Mouse (Mus musculus) hindbrain, embryonic 15.5 days (tissue): ENCODE data around the gene Slc35f4. TPM values are rescaled to one million over a fixed set of nuclear protein-coding genes. Genes with fewer than 3 reads are reported as not detected.
A peak's percentile ranks its signal among the peaks of the same experiment; 100 is the strongest.

Source experiments
- ATAC-seq: fragments of 200-750 bp; cut with Nextera tagmentation; 2 replicates; pipeline ENCODE4 v1.8.0; 2017; ENCODE audit warnings: low read depth, moderate number of reproducible peaks, moderate TSS enrichment; ENCODE audit not compliant: low FRiP score
- H3K27ac ChIP-seq: fragments of 300-500 bp; sonication (generic); replicated peaks from 2 replicates; pipeline ENCODE4 v1.5.1; 2015; ENCODE audit warnings: mild to moderate bottlenecking, inconsistent platforms
- H3K27me3 ChIP-seq: fragments of 300-500 bp; sonication (generic); 2 replicates; pipeline ENCODE4 v1.6.1; 2015; ENCODE audit warnings: control low read depth, inconsistent platforms
- H3K36me3 ChIP-seq: fragments of 300-500 bp; sonication (generic); 2 replicates; pipeline ENCODE4 v1.6.1; 2015; ENCODE audit warnings: control low read depth, inconsistent platforms
- H3K4me1 ChIP-seq: fragments of 300-500 bp; sonication (generic); replicated peaks from 2 replicates; pipeline ENCODE4 v1.6.1; 2015; ENCODE audit warnings: control low read depth, inconsistent platforms
- H3K4me2 ChIP-seq: fragments of 300-500 bp; sonication (generic); 2 replicates; pipeline ENCODE4 v1.6.1; 2015; ENCODE audit warnings: moderate library complexity, mild to moderate bottlenecking, inconsistent platforms
- H3K4me3 ChIP-seq: fragments of 300-500 bp; sonication (generic); 2 replicates; pipeline ENCODE4 v1.5.1; 2015; ENCODE audit warnings: mild to moderate bottlenecking, inconsistent platforms
- H3K9ac ChIP-seq: fragments of 300-500 bp; sonication (generic); 2 replicates; pipeline ENCODE4 v1.6.1; 2015; ENCODE audit warnings: inconsistent platforms
- H3K9me3 ChIP-seq: fragments of 300-500 bp; sonication (generic); 2 replicates; pipeline ENCODE4 v1.6.1; 2016; ENCODE audit warnings: control low read depth, inconsistent platforms
- WGBS: fragments of 180-500 bp; shearing (Covaris S2); methylation state at CpG from one replicate; pipeline ENCODE4 v1.1.7; 2015; 5-methylcytosine and 5-hydroxymethylcytosine counted together
- polyA plus RNA-seq: library from polyadenylated mRNA; unstranded; fragments of >200 nt; fragmentation: Nextera tagmentation; extraction: Ambion mirVana; gene quantifications from 2 replicates; pipeline ENCODE4 v1.2.1, GENCODE M21; 2015

Gene Slc35f4
- polyA plus RNA-seq: 19.9 and 22.5 TPM in 2 replicates

- peaks cover 8% of the 10 kb centered on the region; the same call in 1 of the 2 replicates for H3K4me1 ChIP-seq
- peak within 1 kb of the TSS; percentile 69 for H3K4me3 ChIP-seq
- peak within 1 kb of the TSS; percentile 79 for H3K27ac ChIP-seq
- peak within 1 kb of the TSS; percentile 63 for H3K9ac ChIP-seq
- H3K9me3 ChIP-seq: no peaks in the 10 kb centered on the region
- H3K4me2 ChIP-seq: peak within 1 kb of the TSS; percentile 77
- WGBS: 12% methylated on average over 6 of the region's 6 CpGs
- no peaks in the 10 kb centered on the region for H3K36me3 ChIP-seq
- peaks cover 3% of the 10 kb centered on the region; the same call in 1 of the 2 replicates for H3K27me3 ChIP-seq
- peak; percentile 71; the same call in 1 of the 2 replicates for ATAC-seq
These were observed at the start of gene Slc35f4 for GRCm38 (mm10) chr14:49525931-49526291. Gene Slc35f4, minus strand, starts transcription at chr14:49526046.

GRCm38 (mm10) chr14:49568369-49568768 lies 42.5 kb upstream of the Slc35f4 start:
- Histone ChIP-seq H3K27ac (no peak overlapping the region), H3K9ac (no peak overlapping the region), H3K4me3 (no peak overlapping the region), H3K4me2 (no peak overlapping the region), H3K36me3 (no peaks in the 10 kb centered on the region), H3K27me3 (no peaks in the 10 kb centered on the region), H3K9me3 (no peaks in the 10 kb centered on the region), H3K4me1 (no peaks in the 10 kb centered on the region)
- ATAC-seq: no peak

- no peak for ATAC-seq
- 81% methylated on average over 2 of the region's 2 CpGs for WGBS
- Histone ChIP-seq H3K9me3 (no peaks in the 10 kb centered on the region), H3K27me3 (no peaks in the 10 kb centered on the region), H3K4me2 (no peak overlapping the region), H3K27ac (no peak overlapping the region), H3K9ac (no peak overlapping the region), H3K4me1 (no peaks in the 10 kb centered on the region), H3K36me3 (no peaks in the 10 kb centered on the region), H3K4me3 (no peak overlapping the region)
These were observed 34.9 kb upstream of the Slc35f4 start for GRCm38 (mm10) chr14:49560706-49561105.

GRCm38 (mm10) chr14:49540104-49540503 lies 14.3 kb upstream of the Slc35f4 start:
- WGBS: 49% methylated on average over 1 of the region's 1 CpGs
- H3K27ac ChIP-seq: no peak overlapping the region
- ATAC-seq: no peak

GRCm38 (mm10) chr14:49525176-49525930 lies 493 bp downstream of the Slc35f4 start:
- Histone ChIP-seq H3K4me1 (peaks cover 8% of the 10 kb centered on the region; the same call in 1 of the 2 replicates), H3K4me3 (peak overlapping the region; percentile 69), H3K27ac (peak overlapping the region; percentile 79), H3K36me3 (no peaks in the 10 kb centered on the region), H3K27me3 (peaks cover 3% of the 10 kb centered on the region; the same call in 1 of the 2 replicates), H3K4me2 (peak overlapping the region; percentile 77), H3K9ac (peak overlapping the region; percentile 63), H3K9me3 (no peaks in the 10 kb centered on the region)
- peak; percentile 86 for ATAC-seq
- WGBS: under 1% methylated on average over 62 of the region's 63 CpGs

More at GRCm38 (mm10) chr14:49540104-49540503, 14.3 kb upstream of the Slc35f4 start:
- Histone ChIP-seq H3K4me3 (no peak overlapping the region), H3K9ac (no peak overlapping the region), H3K9me3 (no peaks in the 10 kb centered on the region), H3K36me3 (no peaks in the 10 kb centered on the region), H3K4me2 (no peak overlapping the region), H3K27me3 (no peaks in the 10 kb centered on the region), H3K4me1 (no peaks in the 10 kb centered on the region)

GRCm38 (mm10) chr14:49524665-49525064 lies 1.2 kb downstream of the Slc35f4 start:
- 69% methylated on average over 7 of the region's 8 CpGs for WGBS
- ATAC-seq: peak; percentile 33; the same call in 1 of the 2 replicates
- Histone ChIP-seq H3K27me3 (peaks cover 3% of the 10 kb centered on the region; the same call in 1 of the 2 replicates), H3K4me1 (peaks cover 8% of the 10 kb centered on the region; the same call in 1 of the 2 replicates), H3K9ac (peak overlapping the region; percentile 63), H3K36me3 (no peaks in the 10 kb centered on the region), H3K4me2 (peak overlapping the region; percentile 77), H3K9me3 (no peaks in the 10 kb centered on the region), H3K4me3 (peak overlapping the region; percentile 69), H3K27ac (peak overlapping the region; percentile 79)

GRCm38 (mm10) chr14:49515096-49515665 lies 10.7 kb downstream of the Slc35f4 start:
- Histone ChIP-seq H3K27me3 (no peaks in the 10 kb centered on the region), H3K9ac (no peak overlapping the region), H3K4me2 (no peak overlapping the region), H3K4me1 (no peaks in the 10 kb centered on the region), H3K9me3 (no peaks in the 10 kb centered on the region), H3K27ac (no peak overlapping the region), H3K4me3 (no peak overlapping the region), H3K36me3 (no peaks in the 10 kb centered on the region)
- no peak for ATAC-seq
- 80% methylated on average over 2 of the region's 2 CpGs for WGBS

GRCm38 (mm10) chr14:49514137-49514536 lies 11.7 kb downstream of the Slc35f4 start:
- H3K27me3 ChIP-seq: no peaks in the 10 kb centered on the region
- H3K4me3 ChIP-seq: no peak overlapping the region
- no peak for ATAC-seq
- H3K9me3 ChIP-seq: no peaks in the 10 kb centered on the region
- H3K9ac ChIP-seq: no peak overlapping the region
- no peak overlapping the region for H3K4me2 ChIP-seq
- WGBS: 78% methylated on average over 2 of the region's 2 CpGs
- no peaks in the 10 kb centered on the region for H3K36me3 ChIP-seq
- no peaks in the 10 kb centered on the region for H3K4me1 ChIP-seq
- H3K27ac ChIP-seq: no peak overlapping the region

GRCm38 (mm10) chr14:49495192-49495591 lies 30.7 kb downstream of the Slc35f4 start:
- no peak overlapping the region for H3K4me2 ChIP-seq
- H3K36me3 ChIP-seq: no peaks in the 10 kb centered on the region
- ATAC-seq: no peak
- no peaks in the 10 kb centered on the region for H3K9me3 ChIP-seq
- no peaks in the 10 kb centered on the region for H3K4me1 ChIP-seq
- H3K9ac ChIP-seq: no peak overlapping the region
- no peaks in the 10 kb centered on the region for H3K27me3 ChIP-seq
- no peak overlapping the region for H3K4me3 ChIP-seq
- 93% methylated on average over 1 of the region's 1 CpGs for WGBS
- H3K27ac ChIP-seq: no peak overlapping the region

- no peak overlapping the region for H3K4me2 ChIP-seq
These were observed 32.1 kb downstream of the Slc35f4 start for GRCm38 (mm10) chr14:49493793-49494192.

GRCm38 (mm10) chr14:49492506-49492905 lies 33.3 kb downstream of the Slc35f4 start:
- no peak overlapping the region for H3K4me2 ChIP-seq
- no peaks in the 10 kb centered on the region for H3K9me3 ChIP-seq
- no peaks in the 10 kb centered on the region for H3K36me3 ChIP-seq
- WGBS: 80% methylated on average over 3 of the region's 3 CpGs
- H3K4me1 ChIP-seq: no peaks in the 10 kb centered on the region
- H3K27me3 ChIP-seq: no peaks in the 10 kb centered on the region
- no peak overlapping the region for H3K4me3 ChIP-seq
- no peak overlapping the region for H3K27ac ChIP-seq
- no peak for ATAC-seq
- no peak overlapping the region for H3K9ac ChIP-seq

More at GRCm38 (mm10) chr14:49493793-49494192, 32.1 kb downstream of the Slc35f4 start:
- no peaks in the 10 kb centered on the region for H3K27me3 ChIP-seq
- WGBS: 53% methylated on average over 1 of the region's 1 CpGs
- no peak overlapping the region for H3K9ac ChIP-seq
- ATAC-seq: no peak
- no peak overlapping the region for H3K4me3 ChIP-seq
- H3K9me3 ChIP-seq: no peaks in the 10 kb centered on the region
- no peaks in the 10 kb centered on the region for H3K4me1 ChIP-seq
- H3K27ac ChIP-seq: no peak overlapping the region
- no peaks in the 10 kb centered on the region for H3K36me3 ChIP-seq

GRCm38 (mm10) chr14:49476602-49477001 lies 49.2 kb downstream of the Slc35f4 start:
- no peak overlapping the region for H3K4me2 ChIP-seq
- 91% methylated on average over 2 of the region's 2 CpGs for WGBS
- H3K4me1 ChIP-seq: no peaks in the 10 kb centered on the region
- H3K9ac ChIP-seq: no peak overlapping the region
- H3K4me3 ChIP-seq: no peak overlapping the region
- ATAC-seq: no peak
- H3K27ac ChIP-seq: no peak overlapping the region
- no peaks in the 10 kb centered on the region for H3K9me3 ChIP-seq
- no peaks in the 10 kb centered on the region for H3K36me3 ChIP-seq
- H3K27me3 ChIP-seq: no peaks in the 10 kb centered on the region
